Mouse (Mus musculus) liver, embryonic 12.5 days (tissue): Measurements from ENCODE around the gene Cwc27. TPM values are rescaled to one million over a fixed set of nuclear protein-coding genes. Genes with fewer than 3 reads are reported as not detected.

Source experiments
- ATAC-seq: fragments of 200-750 bp; cut with Nextera tagmentation; 2 replicates; pipeline ENCODE4 v1.8.0; 2017; ENCODE audit warnings: moderate number of reproducible peaks, mild to moderate bottlenecking, moderate library complexity
- H3K27ac ChIP-seq: fragments of 300-500 bp; sonication (generic); 2 replicates; pipeline ENCODE4 v1.5.1; 2016; ENCODE audit warnings: mild to moderate bottlenecking
- H3K27me3 ChIP-seq: fragments of 300-500 bp; sonication (generic); replicated peaks from 2 replicates; pipeline ENCODE4 v1.6.1; 2016; ENCODE audit warnings: mild to moderate bottlenecking, moderate library complexity
- H3K36me3 ChIP-seq: fragments of 300-500 bp; sonication (generic); 2 replicates; pipeline ENCODE4 v1.6.1; 2016; ENCODE audit warnings: mild to moderate bottlenecking, moderate library complexity
- H3K4me1 ChIP-seq: fragments of 300-500 bp; sonication (generic); 2 replicates; pipeline ENCODE4 v1.6.1; 2016
- H3K4me2 ChIP-seq: fragments of 300-500 bp; sonication (generic); 2 replicates; pipeline ENCODE4 v1.6.1; 2016; ENCODE audit warnings: mild to moderate bottlenecking, moderate library complexity
- H3K4me3 ChIP-seq: fragments of 300-500 bp; sonication (generic); 2 replicates; pipeline ENCODE4 v1.5.1; 2016; ENCODE audit warnings: mild to moderate bottlenecking, moderate library complexity
- H3K9ac ChIP-seq: fragments of 300-500 bp; sonication (generic); 2 replicates; pipeline ENCODE4 v1.6.1; 2016; ENCODE audit warnings: mild to moderate bottlenecking, moderate library complexity
- H3K9me3 ChIP-seq: fragments of 300-500 bp; sonication (generic); replicated peaks from 2 replicates; pipeline ENCODE4 v1.6.1; 2016; ENCODE audit warnings: mild to moderate bottlenecking, moderate library complexity
- WGBS: fragments of 180-500 bp; shearing (Covaris S2); methylation state at CpG from one replicate; pipeline ENCODE4 v1.1.7; 2016; ENCODE audit not compliant: insufficient replicate concordance; 5-methylcytosine and 5-hydroxymethylcytosine counted together
- polyA plus RNA-seq: library from polyadenylated mRNA; unstranded; fragments of >200 nt; fragmentation: Nextera tagmentation; extraction: Ambion mirVana; gene quantifications from 2 replicates; pipeline ENCODE4 v1.2.1, GENCODE M21; 2016

The Cwc27 gene
- 14.8 and 18.2 TPM in 2 replicates for polyA plus RNA-seq

DNA sequence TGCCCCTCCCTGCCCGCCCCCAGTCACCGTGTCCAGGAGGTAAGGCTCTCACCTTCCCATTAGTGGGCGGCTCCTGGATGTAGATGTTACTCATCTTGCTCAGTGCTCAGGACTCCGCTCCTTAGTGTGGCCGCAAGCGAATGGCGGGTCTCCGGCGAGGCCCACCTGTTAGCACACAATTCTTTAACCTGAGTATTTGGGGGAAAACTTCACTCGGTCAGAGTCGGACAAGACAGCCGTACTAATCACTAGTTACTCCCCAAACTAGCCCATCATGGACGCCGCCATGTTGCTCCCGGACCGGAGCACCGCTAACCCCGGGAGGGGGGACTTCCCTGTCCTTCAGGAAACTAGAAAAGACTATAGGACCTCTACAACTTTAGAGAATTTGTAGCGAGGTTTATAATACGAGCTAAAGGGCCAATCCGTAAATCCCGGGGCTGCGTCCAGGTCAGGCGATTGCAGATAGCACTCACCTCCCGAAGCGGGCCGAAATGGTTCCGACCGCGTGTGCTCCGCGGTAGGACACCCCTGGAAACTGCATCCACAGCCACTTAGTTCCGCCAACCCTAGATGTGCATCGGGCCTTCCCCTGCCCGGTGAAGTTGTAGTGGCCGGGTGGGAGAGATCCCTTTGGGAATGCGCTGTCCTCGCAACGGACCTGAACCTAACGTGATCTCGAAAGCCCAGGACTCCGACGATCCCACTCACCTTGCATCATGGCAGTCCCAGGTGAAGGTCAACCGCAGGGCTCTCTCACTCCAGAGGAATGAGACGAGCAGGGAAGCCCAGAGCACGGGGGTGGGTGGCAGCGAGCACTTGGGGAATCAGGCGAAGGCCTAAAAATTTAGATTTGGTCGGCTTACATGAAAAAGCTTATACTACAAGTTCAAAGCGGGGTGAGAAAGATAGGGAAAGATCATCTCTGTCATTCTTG lies at the start of gene Cwc27:
Gene Cwc27, minus strand, starts transcription at position 508 of the 937 bp plus-strand sequence.
- Histone ChIP-seq H3K4me1 (peaks cover 42% of the 10 kb centered on the region), H3K36me3 (peaks cover 18% of the 10 kb centered on the region; the same call in 1 of the 2 replicates), H3K4me3 (peak within 1 kb of the TSS; percentile 78), H3K4me2 (peak within 1 kb of the TSS; percentile 77), H3K9ac (peak within 1 kb of the TSS; percentile 79), H3K27ac (peak within 1 kb of the TSS; percentile 65), H3K27me3 (no peaks in the 10 kb centered on the region), H3K9me3 (no peaks in the 10 kb centered on the region)
- ATAC-seq = peak; percentile 91
- under 1% methylated on average over 50 of the region's 50 CpGs for WGBS

- H3K4me3 ChIP-seq = no peak overlapping the region
- no peak overlapping the region for H3K27ac ChIP-seq
- no peaks in the 10 kb centered on the region for H3K9me3 ChIP-seq
- H3K4me1 ChIP-seq = peaks cover 10% of the 10 kb centered on the region
- ATAC-seq = no peak
- H3K9ac ChIP-seq = no peak overlapping the region
- H3K36me3 ChIP-seq = no peaks in the 10 kb centered on the region
- 67% methylated on average over 5 of the region's 5 CpGs for WGBS
- H3K4me2 ChIP-seq = no peak overlapping the region
- peaks cover 37% of the 10 kb centered on the region for H3K27me3 ChIP-seq
These were observed 49.8 kb upstream of the Cwc27 start for GRCm38 (mm10) chr13:104866726-104867125.

GRCm38 (mm10) chr13:104863127-104863979 lies 46.4 kb upstream of the Cwc27 start, which contains the start of gene Shisal2b:
TSS of gene Shisal2b (minus strand) at chr13:104863893.
- peak; percentile 51 for ATAC-seq
- H3K4me2 ChIP-seq = peak within 1 kb of the TSS; percentile 72
- no peaks in the 10 kb centered on the region for H3K36me3 ChIP-seq
- H3K9ac ChIP-seq = no peak within 1 kb of the TSS
- 5% methylated on average over 38 of the region's 38 CpGs for WGBS
- no peaks in the 10 kb centered on the region for H3K9me3 ChIP-seq
- peaks cover 39% of the 10 kb centered on the region for H3K27me3 ChIP-seq
- H3K4me3 ChIP-seq = peak within 1 kb of the TSS; percentile 48
- H3K4me1 ChIP-seq = peaks cover 10% of the 10 kb centered on the region
- H3K27ac ChIP-seq = no peak within 1 kb of the TSS

DNA sequence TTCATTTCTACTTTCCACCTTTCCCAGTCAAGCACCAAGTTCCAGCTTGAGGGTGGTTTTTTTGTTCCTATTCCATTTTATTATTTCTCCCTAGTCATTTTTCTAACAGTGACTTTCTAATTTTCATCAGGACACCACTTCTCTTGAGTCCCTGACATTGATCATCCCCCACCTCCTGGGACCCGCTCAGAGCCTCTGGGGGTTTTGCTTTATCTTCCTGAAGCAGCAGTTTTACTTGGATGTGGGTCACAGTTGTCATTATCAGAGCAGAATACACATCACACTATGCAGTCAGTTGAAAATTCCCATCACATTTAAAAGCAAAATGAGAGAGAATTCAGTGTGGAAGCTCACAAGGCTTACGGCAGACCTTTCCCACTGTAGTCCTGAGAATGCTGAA lies 36.7 kb upstream of the Cwc27 start:
- Histone ChIP-seq H3K36me3 (no peaks in the 10 kb centered on the region), H3K4me1 (no peaks in the 10 kb centered on the region), H3K27ac (no peak overlapping the region), H3K9ac (no peak overlapping the region), H3K4me3 (no peak overlapping the region), H3K4me2 (no peak overlapping the region), H3K9me3 (no peaks in the 10 kb centered on the region), H3K27me3 (no peaks in the 10 kb centered on the region)
- ATAC-seq = no peak
- WGBS = 47% methylated on average over 2 of the region's 2 CpGs

DNA sequence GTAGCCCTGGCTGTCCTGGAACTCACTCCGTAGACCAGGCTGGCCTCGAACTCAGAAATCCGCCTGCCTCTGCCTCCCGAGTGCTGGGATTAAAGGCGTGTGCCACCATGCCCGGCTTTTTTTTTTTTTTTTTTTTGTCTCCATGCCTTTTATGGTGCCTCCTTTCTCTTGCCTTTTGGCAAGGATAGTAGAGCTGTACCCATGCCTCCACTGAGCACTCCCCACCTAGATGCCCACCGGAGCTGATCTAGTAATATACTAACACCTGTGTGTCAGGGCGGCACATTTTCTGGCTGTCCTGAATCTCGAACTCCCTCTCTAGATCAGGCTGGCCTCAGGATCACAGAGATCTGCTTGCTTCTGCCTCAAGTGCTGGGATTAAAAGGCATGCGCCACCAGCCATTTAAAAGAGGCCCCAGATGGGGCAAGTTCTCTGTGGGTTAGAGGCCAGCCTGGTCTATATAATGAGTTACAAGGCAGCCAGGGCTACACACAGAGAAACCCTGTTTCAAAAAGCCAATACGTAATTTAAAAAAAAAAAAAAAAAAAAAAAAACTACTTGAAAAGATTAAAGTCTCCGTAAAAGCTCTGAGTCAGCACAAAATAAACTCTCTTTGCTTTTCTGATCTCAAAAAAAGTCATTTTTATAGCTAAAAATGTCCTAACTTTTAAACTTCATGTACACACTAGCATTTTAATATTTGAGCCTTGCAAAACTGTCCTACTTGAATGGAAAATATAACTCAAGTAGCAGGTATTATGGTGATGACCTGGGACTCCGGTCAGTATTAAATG lies 26.6 kb upstream of the Cwc27 start:
- 79% methylated on average over 11 of the region's 13 CpGs for WGBS
- no peaks in the 10 kb centered on the region for H3K27me3 ChIP-seq
- ATAC-seq = no peak
- H3K27ac ChIP-seq = no peak overlapping the region
- no peak overlapping the region for H3K9ac ChIP-seq
- no peak overlapping the region for H3K4me2 ChIP-seq
- H3K36me3 ChIP-seq = peaks cover 8% of the 10 kb centered on the region; the same call in 1 of the 2 replicates
- H3K4me3 ChIP-seq = no peak overlapping the region
- no peaks in the 10 kb centered on the region for H3K9me3 ChIP-seq
- H3K4me1 ChIP-seq = no peaks in the 10 kb centered on the region

GRCm38 (mm10) chr13:104841937-104842336 lies 25.0 kb upstream of the Cwc27 start:
- Histone ChIP-seq H3K36me3 (peaks cover 21% of the 10 kb centered on the region), H3K4me2 (no peak overlapping the region), H3K27me3 (no peaks in the 10 kb centered on the region), H3K4me1 (no peaks in the 10 kb centered on the region), H3K9ac (no peak overlapping the region), H3K9me3 (no peaks in the 10 kb centered on the region), H3K27ac (no peak overlapping the region), H3K4me3 (no peak overlapping the region)
- 62% methylated on average over 4 of the region's 4 CpGs for WGBS
- no peak for ATAC-seq

- Histone ChIP-seq H3K9me3 (no peaks in the 10 kb centered on the region), H3K4me1 (no peaks in the 10 kb centered on the region), H3K27me3 (no peaks in the 10 kb centered on the region), H3K36me3 (peaks cover 53% of the 10 kb centered on the region), H3K9ac (no peak overlapping the region), H3K4me2 (no peak overlapping the region), H3K27ac (no peak overlapping the region), H3K4me3 (no peak overlapping the region)
- no peak for ATAC-seq
- WGBS = 81% methylated on average over 7 of the region's 7 CpGs
These were observed 20.7 kb upstream of the Cwc27 start for GRCm38 (mm10) chr13:104837628-104838027.

DNA sequence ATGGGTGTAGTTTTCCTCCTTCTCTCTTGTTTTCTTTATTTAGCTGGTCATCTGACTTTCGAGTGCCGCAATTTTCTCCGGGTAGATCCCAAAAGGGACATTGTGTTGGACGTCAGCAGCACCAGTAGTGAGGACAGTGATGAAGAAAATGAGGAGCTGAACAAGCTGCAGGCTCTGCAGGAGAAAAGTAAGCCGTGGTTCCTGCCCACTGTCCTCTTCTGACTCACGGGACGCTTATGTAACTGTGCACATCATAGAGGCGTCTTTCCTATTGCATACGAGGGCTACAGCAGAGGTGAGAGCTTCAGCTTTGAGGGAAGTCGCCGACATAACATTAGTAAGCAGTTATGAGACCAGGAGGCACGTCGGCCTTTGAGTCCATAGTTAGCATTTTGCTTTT lies 15.9 kb upstream of the Cwc27 start:
- Histone ChIP-seq H3K27me3 (no peaks in the 10 kb centered on the region), H3K4me3 (no peak overlapping the region), H3K36me3 (peaks cover 82% of the 10 kb centered on the region), H3K9ac (no peak overlapping the region), H3K4me1 (no peaks in the 10 kb centered on the region), H3K27ac (no peak overlapping the region), H3K4me2 (no peak overlapping the region), H3K9me3 (0 out of 2 replicates have a peak, but pooled peaks cover 5% of the 10 kb centered on the region)
- 84% methylated on average over 13 of the region's 13 CpGs for WGBS
- no peak for ATAC-seq

GRCm38 (mm10) chr13:104825470-104825869 lies 8.5 kb upstream of the Cwc27 start:
- Histone ChIP-seq H3K4me3 (no peak overlapping the region), H3K9me3 (peaks cover 9% of the 10 kb centered on the region), H3K27ac (no peak overlapping the region), H3K4me1 (peaks cover 29% of the 10 kb centered on the region), H3K9ac (no peak overlapping the region), H3K36me3 (peaks cover 45% of the 10 kb centered on the region), H3K27me3 (no peaks in the 10 kb centered on the region), H3K4me2 (no peak overlapping the region)
- 42% methylated on average over 2 of the region's 2 CpGs for WGBS
- ATAC-seq = peak; percentile 68

DNA sequence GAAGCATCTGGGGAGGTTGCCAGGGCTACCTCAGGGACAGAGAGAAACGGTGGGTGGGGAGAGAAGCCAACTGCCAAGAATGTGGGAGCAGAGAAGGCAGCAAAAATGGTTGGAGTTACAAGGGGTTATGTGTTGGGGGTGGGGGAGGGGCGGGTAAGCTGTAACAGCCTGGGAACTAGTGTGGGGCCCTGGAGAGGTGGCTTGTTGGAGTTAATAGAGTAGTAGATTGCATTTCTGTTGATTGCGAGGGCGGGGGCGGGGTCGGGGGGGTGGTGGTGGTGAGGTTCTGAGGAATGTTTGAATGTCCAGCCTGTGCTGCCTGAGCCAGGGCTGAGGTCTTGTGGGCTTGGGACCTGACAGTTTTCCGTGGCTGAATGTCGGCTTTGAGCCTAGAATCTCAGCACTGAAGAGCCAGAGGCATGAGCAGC lies 5.5 kb upstream of the Cwc27 start:
- ATAC-seq = peak; percentile 31; the same call in 1 of the 2 replicates
- Histone ChIP-seq H3K27me3 (no peaks in the 10 kb centered on the region), H3K9ac (no peak overlapping the region), H3K36me3 (peaks cover 28% of the 10 kb centered on the region), H3K27ac (no peak overlapping the region), H3K4me3 (no peak overlapping the region), H3K9me3 (peaks cover under 1% of the 10 kb centered on the region; the same call in 1 of the 2 replicates), H3K4me2 (peak overlapping the region; percentile 39), H3K4me1 (peaks cover 44% of the 10 kb centered on the region)
- 26% methylated on average over 8 of the region's 8 CpGs for WGBS

DNA sequence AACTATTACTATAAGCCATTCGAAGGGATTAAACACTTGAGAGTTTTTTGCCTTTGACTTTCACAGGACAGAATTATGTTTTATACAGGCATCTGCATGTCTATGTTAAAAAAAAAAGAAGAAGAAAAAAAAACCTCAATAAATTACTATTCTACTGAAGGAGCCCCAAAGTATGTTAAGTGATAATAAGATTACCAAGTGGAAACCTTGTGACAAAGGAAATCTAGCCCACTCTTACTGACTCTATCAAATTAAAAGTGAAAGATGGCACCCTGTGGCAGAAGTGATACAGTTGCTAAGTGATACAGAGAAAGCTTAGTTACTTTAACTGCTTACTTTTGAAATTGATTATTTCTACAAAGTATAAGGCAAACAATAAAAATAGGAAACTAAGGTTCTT lies 5.0 kb upstream of the Cwc27 start:
- H3K36me3 ChIP-seq = peaks cover 23% of the 10 kb centered on the region
- H3K4me2 ChIP-seq = no peak overlapping the region; the same call in 1 of the 2 replicates
- no peaks in the 10 kb centered on the region for H3K27me3 ChIP-seq
- no peak overlapping the region for H3K4me3 ChIP-seq
- ATAC-seq = no peak
- H3K27ac ChIP-seq = no peak overlapping the region
- no peak overlapping the region for H3K9ac ChIP-seq
- H3K9me3 ChIP-seq = no peaks in the 10 kb centered on the region
- peaks cover 44% of the 10 kb centered on the region for H3K4me1 ChIP-seq
- 67% methylated on average over 1 of the region's 1 CpGs for WGBS
